Mouse (Mus musculus): ENCODE results near the gene Gna12.

DNA sequence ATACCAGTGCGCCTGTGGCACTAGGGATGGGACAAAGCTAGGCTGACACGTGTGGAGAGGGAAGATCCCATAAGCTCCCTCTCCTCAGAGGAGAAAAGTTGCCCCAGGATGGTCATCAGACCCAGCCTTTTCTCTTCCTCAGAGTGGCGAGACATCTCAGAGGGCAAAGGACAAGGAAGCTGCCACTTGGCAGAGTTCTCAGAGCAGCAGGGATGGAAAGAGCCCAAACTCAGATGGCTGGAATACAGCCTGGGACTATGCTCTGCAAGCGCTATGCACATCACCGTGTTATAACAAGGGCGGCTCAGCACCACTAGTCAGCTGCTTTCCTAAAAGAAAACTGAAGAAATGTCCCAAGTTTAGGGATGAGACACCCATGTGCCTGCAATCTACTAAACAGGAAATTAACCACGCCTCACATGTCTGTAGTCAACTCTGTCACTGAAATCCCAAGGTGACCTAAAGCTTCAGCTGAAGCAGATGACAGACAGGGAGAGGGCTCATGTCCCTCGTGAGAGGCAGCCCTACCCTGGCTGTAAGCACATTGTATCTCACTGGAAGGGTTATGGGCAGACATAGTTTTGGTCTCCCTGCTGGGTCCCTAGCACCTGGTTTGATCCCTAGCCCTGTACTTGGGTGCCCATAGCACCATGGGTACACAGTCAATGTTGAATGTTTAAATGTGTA lies 48.2 kb downstream of the Gna12 start:
- TF ChIP-seq CTCF (IDR thresholded peaks at IDR 0.05; ENCODE audit: borderline replicate concordance, insufficient read depth, low read length) (no peak), POLR2A (IDR thresholded peaks at IDR 0.05; ENCODE audit: low read depth, low read length) (no peak)
